Mouse (Mus musculus): Measurements from ENCODE around the gene Tnks2.

- TF ChIP-seq POLR2A (IDR thresholded peaks at IDR 0.05; ENCODE audit: borderline replicate concordance, extremely low read depth, low read depth, low read length) (no peak), CTCF (IDR thresholded peaks at IDR 0.05; ENCODE audit: insufficient read depth, low read length) (no peak)
Measured at GRCm38 (mm10) chr19:36887706-36888105, 53.7 kb downstream of the Tnks2 start.

Measured in lung, adult 2 months (tissue).